Mouse (Mus musculus) heart, embryonic 10.5 days (tissue): ENCODE measurements around the gene Zfp82. TPM values are rescaled to one million over a fixed set of nuclear protein-coding genes. Genes with fewer than 3 reads are reported as not detected.

Source experiments
- DNase-seq: peaks from one replicate; pipeline ENCODE4 v3.0.0-alpha.2; 2017; ENCODE audit warnings: low spot score
- H3K27ac ChIP-seq: fragments of 300-500 bp; sonication (generic); 2 replicates; pipeline ENCODE4 v1.5.1; 2016; ENCODE audit warnings: mild to moderate bottlenecking
- H3K27me3 ChIP-seq: fragments of 300-500 bp; sonication (generic); 2 replicates; pipeline ENCODE4 v1.6.1; 2016; ENCODE audit warnings: mild to moderate bottlenecking; ENCODE audit not compliant: poor library complexity, insufficient read depth, severe bottlenecking
- H3K36me3 ChIP-seq: fragments of 300-500 bp; sonication (generic); 2 replicates; pipeline ENCODE4 v1.6.1; 2016; ENCODE audit warnings: mild to moderate bottlenecking, moderate library complexity
- H3K4me1 ChIP-seq: fragments of 300-500 bp; sonication (generic); 2 replicates; pipeline ENCODE4 v1.6.1; 2016; ENCODE audit warnings: mild to moderate bottlenecking
- H3K4me3 ChIP-seq: fragments of 300-500 bp; sonication (generic); 2 replicates; pipeline ENCODE4 v1.5.1; 2016; ENCODE audit warnings: mild to moderate bottlenecking, moderate library complexity
- H3K9me3 ChIP-seq: fragments of 300-500 bp; sonication (generic); 2 replicates; pipeline ENCODE4 v1.6.1; 2016; ENCODE audit warnings: mild to moderate bottlenecking, moderate library complexity
- WGBS: fragments of 180-500 bp; shearing (Covaris S2); methylation state at CpG from one replicate; pipeline ENCODE4 v1.1.7; 2016; 5-methylcytosine and 5-hydroxymethylcytosine counted together
- polyA plus RNA-seq: library from polyadenylated mRNA; unstranded; fragments of >200 nt; fragmentation: Nextera tagmentation; extraction: Ambion mirVana; gene quantifications from 2 replicates; pipeline ENCODE4 v1.2.1, GENCODE M21; 2016

The Zfp82 gene
- polyA plus RNA-seq, 1 experiment from 2014 or later = 4.5 TPM

GRCm38 (mm10) chr7:30090092-30090969 lies 17.6 kb upstream of the Zfp82 start, which contains the start of the genes Gm26920 and Zfp566:
Gm26920 (minus strand) TSS chr7:30090410.
Zfp566 (minus strand) TSS chr7:30090527.
- under 1% methylated on average over 40 of the region's 40 CpGs for WGBS

GRCm38 (mm10) chr7:30089405-30089804 lies 16.7 kb upstream of the Zfp82 start:
- H3K4me1 ChIP-seq = peaks cover 19% of the 10 kb centered on the region
- H3K4me3 ChIP-seq = peak overlapping the region; percentile 82
- peaks cover 3% of the 10 kb centered on the region for H3K9me3 ChIP-seq
- H3K36me3 ChIP-seq = peaks cover 28% of the 10 kb centered on the region
- no peaks in the 10 kb centered on the region for H3K27me3 ChIP-seq
- WGBS = 25% methylated on average over 6 of the region's 6 CpGs
- no peak for DNase-seq
- H3K27ac ChIP-seq = peak overlapping the region; percentile 90

More at GRCm38 (mm10) chr7:30090092-30090969, 17.6 kb upstream of the Zfp82 start, which contains the start of the genes Gm26920 and Zfp566:
- H3K27me3 ChIP-seq = no peaks in the 10 kb centered on the region
- H3K27ac ChIP-seq = peak within 1 kb of the TSS; percentile 90
- H3K4me3 ChIP-seq = peak within 1 kb of the TSS; percentile 82
- H3K4me1 ChIP-seq = peaks cover 20% of the 10 kb centered on the region
- peaks cover 1% of the 10 kb centered on the region for H3K9me3 ChIP-seq
- peaks cover 19% of the 10 kb centered on the region for H3K36me3 ChIP-seq
- peak; percentile 100 for DNase-seq

DNA sequence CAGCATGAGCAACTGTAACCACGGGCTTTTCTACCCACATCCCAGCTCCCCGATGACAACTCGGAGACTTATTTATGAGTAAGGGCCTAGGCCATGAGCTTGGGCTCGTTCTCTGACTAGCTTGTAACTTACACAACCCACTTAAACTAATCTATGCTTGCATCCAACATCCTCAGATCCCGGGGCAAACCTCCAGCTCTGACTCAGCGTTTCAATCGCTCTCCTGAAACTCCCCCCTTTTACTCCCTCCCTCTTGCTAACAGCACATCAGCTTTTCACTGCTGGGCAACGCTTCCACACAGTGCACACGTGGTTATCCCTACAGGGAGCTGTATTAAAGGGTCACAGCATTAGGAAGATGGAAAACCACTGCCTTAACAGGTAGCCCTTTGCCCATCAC lies 13.8 kb upstream of the Zfp82 start:
- Histone ChIP-seq H3K27ac (no peak overlapping the region), H3K4me3 (no peak overlapping the region), H3K9me3 (peaks cover 3% of the 10 kb centered on the region), H3K36me3 (peaks cover 52% of the 10 kb centered on the region), H3K27me3 (no peaks in the 10 kb centered on the region), H3K4me1 (peaks cover 11% of the 10 kb centered on the region)
- whole genome bisulfite sequencing = 90% methylated on average over 9 of the region's 9 CpGs
- no peak for DNase-seq

DNA sequence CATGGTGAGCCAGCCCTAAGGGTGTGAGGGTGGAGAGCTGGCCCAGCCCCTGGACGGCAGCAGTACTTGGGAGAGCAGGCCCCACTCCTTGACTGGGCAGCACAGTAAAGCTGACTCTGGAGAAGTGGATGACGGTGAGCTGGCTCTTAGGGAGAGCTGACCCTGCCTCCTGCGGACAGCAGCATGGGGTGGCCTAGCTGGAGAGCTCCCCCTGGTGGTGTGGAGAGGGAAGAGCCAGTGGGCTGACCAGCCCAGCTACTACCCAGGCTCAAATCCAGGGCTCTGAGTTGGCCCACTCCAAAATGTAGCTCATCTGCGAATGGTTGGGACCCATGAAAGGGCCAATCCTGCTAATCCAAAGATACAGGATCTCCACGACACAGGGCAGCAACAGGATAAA lies 8.1 kb downstream of the Zfp82 start:
- WGBS = 86% methylated on average over 5 of the region's 5 CpGs
- Histone ChIP-seq H3K4me3 (no peak overlapping the region), H3K27me3 (no peaks in the 10 kb centered on the region), H3K9me3 (no peaks in the 10 kb centered on the region), H3K27ac (no peak overlapping the region), H3K36me3 (peaks cover 54% of the 10 kb centered on the region), H3K4me1 (no peaks in the 10 kb centered on the region)
- DNase-seq = no peak

GRCm38 (mm10) chr7:30062478-30062877 lies 10.2 kb downstream of the Zfp82 start:
- Histone ChIP-seq H3K4me3 (no peak overlapping the region), H3K36me3 (peaks cover 49% of the 10 kb centered on the region)
- no peak for DNase-seq

GRCm38 (mm10) chr7:30060341-30060740 lies 12.4 kb downstream of the Zfp82 start:
- 66% methylated on average over 6 of the region's 6 CpGs for WGBS
- Histone ChIP-seq H3K9me3 (no peaks in the 10 kb centered on the region), H3K36me3 (peaks cover 59% of the 10 kb centered on the region), H3K4me1 (no peaks in the 10 kb centered on the region), H3K4me3 (no peak overlapping the region), H3K27ac (no peak overlapping the region), H3K27me3 (no peaks in the 10 kb centered on the region)
- no peak for DNase-seq

More at GRCm38 (mm10) chr7:30062478-30062877, 10.2 kb downstream of the Zfp82 start:
- no peak overlapping the region for H3K27ac ChIP-seq
- 84% methylated on average over 5 of the region's 5 CpGs for WGBS
- H3K27me3 ChIP-seq = no peaks in the 10 kb centered on the region
- no peaks in the 10 kb centered on the region for H3K4me1 ChIP-seq
- H3K9me3 ChIP-seq = no peaks in the 10 kb centered on the region

DNA sequence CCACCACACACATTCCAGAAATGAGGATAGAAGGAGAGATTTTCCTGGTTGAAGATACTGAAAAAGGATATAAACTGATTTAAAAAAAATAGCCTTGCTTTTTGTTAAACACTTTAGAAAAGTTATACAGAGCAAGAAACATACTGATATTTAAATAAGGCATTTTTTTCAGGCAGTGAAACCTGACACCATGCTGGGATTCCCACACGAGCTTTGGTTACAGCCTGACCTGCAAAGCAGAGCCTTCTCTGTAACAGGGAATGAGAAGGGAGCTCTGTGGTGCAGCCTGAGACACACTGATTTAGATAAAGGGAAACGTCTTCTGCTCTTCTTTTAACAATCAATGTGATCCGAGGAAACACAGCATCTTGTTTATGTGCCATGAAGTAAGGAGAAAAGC lies 19.1 kb downstream of the Zfp82 start:
- Histone ChIP-seq H3K4me3 (no peak overlapping the region), H3K9me3 (no peaks in the 10 kb centered on the region), H3K36me3 (peaks cover 23% of the 10 kb centered on the region), H3K27me3 (no peaks in the 10 kb centered on the region), H3K27ac (no peak overlapping the region), H3K4me1 (peaks cover 9% of the 10 kb centered on the region; the same call in 1 of the 2 replicates)
- DNase-seq = no peak
- WGBS = 5% methylated on average over 3 of the region's 3 CpGs

DNA sequence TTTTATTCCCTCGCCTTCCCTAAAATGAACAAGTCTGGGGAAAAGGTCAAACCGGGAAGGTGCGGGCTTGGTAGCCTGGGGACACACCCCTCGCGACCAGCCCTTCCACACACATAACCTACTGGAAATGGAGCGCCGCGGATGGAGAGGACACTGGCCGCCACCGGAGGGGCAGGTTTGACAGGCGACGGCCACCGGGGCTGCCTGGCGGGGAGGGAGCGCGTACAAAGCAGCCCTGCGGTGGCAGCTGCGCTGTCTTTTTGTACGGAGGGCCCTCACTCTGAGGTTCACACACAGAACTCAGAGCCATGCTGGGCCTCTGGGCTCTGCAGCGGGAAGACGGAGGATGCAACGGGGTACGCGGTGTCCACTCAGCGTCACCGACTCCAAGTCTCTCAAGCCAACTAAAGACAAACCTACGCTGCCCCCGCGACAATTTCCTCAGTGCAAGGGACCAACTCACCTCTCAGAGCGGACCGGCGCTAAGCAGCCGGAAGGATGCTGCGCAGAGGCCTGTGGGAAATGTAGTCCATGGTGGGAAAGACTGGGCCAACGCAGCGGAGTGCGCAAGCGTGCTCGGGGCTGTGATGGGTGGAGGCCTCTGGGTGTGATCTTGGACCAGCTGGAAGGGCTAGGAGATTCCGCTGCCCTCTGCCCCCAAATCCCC lies 21.7 kb downstream of the Zfp82 start, which contains the start of gene Zfp14:
TSS of gene Zfp14 (minus strand) at position 499 of the 667 bp plus-strand sequence.
- peak within 1 kb of the TSS; percentile 76 for H3K4me3 ChIP-seq
- under 1% methylated on average over 40 of the region's 40 CpGs for WGBS
- peak; percentile 97 for DNase-seq
- peaks cover 8% of the 10 kb centered on the region for H3K36me3 ChIP-seq
- peaks cover 13% of the 10 kb centered on the region; the same call in 1 of the 2 replicates for H3K4me1 ChIP-seq
- no peaks in the 10 kb centered on the region for H3K9me3 ChIP-seq
- peak within 1 kb of the TSS; percentile 87 for H3K27ac ChIP-seq
- no peaks in the 10 kb centered on the region for H3K27me3 ChIP-seq

DNA sequence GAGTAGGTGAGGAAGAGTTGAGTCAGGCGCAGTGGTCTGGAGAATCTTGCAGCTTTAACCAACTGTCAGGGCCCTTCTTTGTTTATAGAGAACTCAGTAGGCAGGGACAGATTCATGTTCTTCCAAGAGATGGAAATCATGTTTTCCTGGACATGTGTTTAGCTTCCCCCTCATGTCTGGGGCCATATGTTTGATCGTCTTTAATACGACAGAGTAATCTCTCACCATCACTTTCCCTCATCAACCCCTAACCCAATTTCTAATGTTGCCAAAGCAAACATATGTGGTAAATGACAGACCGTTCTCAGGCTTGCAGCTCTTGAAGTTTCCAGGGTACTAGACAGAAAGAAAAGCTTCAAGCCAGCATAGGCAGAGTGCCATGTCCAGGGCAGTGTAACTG lies 24.6 kb downstream of the Zfp82 start:
- Histone ChIP-seq H3K27me3 (no peaks in the 10 kb centered on the region), H3K4me1 (peaks cover 13% of the 10 kb centered on the region; the same call in 1 of the 2 replicates), H3K9me3 (no peaks in the 10 kb centered on the region), H3K27ac (no peak overlapping the region), H3K4me3 (no peak overlapping the region), H3K36me3 (no peaks in the 10 kb centered on the region)
- WGBS = 77% methylated on average over 4 of the region's 4 CpGs
- no peak for DNase-seq

- 62% methylated on average over 9 of the region's 9 CpGs for WGBS
- H3K36me3 ChIP-seq = no peaks in the 10 kb centered on the region; the same call in 1 of the 2 replicates
- no peak overlapping the region for H3K4me3 ChIP-seq
- H3K4me1 ChIP-seq = 0 out of 2 replicates have a peak, but pooled peaks cover 4% of the 10 kb centered on the region
- no peaks in the 10 kb centered on the region for H3K9me3 ChIP-seq
- H3K27ac ChIP-seq = no peak overlapping the region
- no peak for DNase-seq
- H3K27me3 ChIP-seq = no peaks in the 10 kb centered on the region
These were observed 28.3 kb downstream of the Zfp82 start for GRCm38 (mm10) chr7:30044354-30044753.

DNA sequence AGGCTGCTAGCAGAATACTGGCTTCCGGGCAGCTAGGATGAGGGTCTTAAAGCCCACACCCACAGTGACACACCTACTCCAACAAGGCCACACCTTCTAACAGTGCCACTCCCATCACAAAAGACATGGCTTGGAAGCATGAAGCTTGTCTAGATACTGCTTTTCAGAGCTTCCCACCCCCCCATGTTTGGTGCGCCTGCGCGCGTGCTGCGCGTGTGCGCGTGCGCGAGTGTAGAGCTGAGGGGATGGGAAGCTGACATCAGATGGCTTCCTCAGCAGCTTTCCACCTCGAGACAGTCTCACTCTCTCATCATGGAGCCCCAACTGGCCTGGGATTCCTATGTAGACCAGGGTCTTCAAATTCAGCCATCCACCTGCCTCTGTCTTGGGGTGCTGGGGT lies 38.4 kb downstream of the Zfp82 start:
- Histone ChIP-seq H3K4me1 (0 out of 2 replicates have a peak, but pooled peaks cover 3% of the 10 kb centered on the region), H3K27me3 (no peaks in the 10 kb centered on the region), H3K4me3 (no peak overlapping the region), H3K36me3 (peaks cover 19% of the 10 kb centered on the region), H3K27ac (no peak overlapping the region), H3K9me3 (no peaks in the 10 kb centered on the region)
- DNase-seq = no peak
- 92% methylated on average over 12 of the region's 12 CpGs for WGBS

DNA sequence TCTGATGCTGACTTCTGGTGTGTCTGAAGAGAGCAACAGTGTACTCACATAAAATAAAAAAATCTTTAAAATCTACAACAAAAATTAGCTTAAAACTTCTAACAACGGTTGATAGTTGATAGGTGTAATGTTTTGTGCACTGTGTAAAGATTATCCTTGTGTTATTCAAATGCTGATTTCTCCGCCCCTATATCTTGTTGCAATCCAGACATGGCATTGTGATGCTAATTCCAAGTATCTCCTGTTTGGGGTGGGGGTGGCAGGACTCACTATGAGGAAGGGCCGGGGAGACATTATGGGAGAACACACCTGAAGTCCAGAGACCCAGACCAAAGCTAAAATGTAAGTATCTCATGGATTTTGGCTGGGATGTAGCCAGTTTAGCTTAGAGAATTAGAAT lies 41.3 kb downstream of the Zfp82 start:
- H3K9me3 ChIP-seq = no peaks in the 10 kb centered on the region
- no peaks in the 10 kb centered on the region for H3K27me3 ChIP-seq
- H3K4me1 ChIP-seq = 0 out of 2 replicates have a peak, but pooled peaks cover 3% of the 10 kb centered on the region
- no peak overlapping the region for H3K27ac ChIP-seq
- DNase-seq = no peak
- H3K4me3 ChIP-seq = no peak overlapping the region
- peaks cover 22% of the 10 kb centered on the region for H3K36me3 ChIP-seq
- WGBS = 87% methylated on average over 3 of the region's 3 CpGs

- Histone ChIP-seq H3K4me1 (0 out of 2 replicates have a peak, but pooled peaks cover 3% of the 10 kb centered on the region), H3K36me3 (peaks cover 28% of the 10 kb centered on the region), H3K27ac (no peak overlapping the region), H3K4me3 (no peak overlapping the region), H3K9me3 (no peaks in the 10 kb centered on the region), H3K27me3 (no peaks in the 10 kb centered on the region)
- 36% methylated on average over 6 of the region's 6 CpGs for WGBS
- DNase-seq = peak; percentile 46
These were observed 42.0 kb downstream of the Zfp82 start for GRCm38 (mm10) chr7:30030677-30031076.
